Mouse (Mus musculus) megakaryocyte progenitor cell, adult 5-6 weeks (primary cell): ENCODE results near the gene Slc45a2. TPM values are rescaled to one million over a fixed set of nuclear protein-coding genes. Genes with fewer than 3 reads are reported as not detected.

Experiments
- ATAC-seq: replicated peaks from 2 replicates; pipeline ENCODE4 v1.8.0; 2016; ENCODE audit warnings: mild to moderate bottlenecking, moderate TSS enrichment, inconsistent platforms; ENCODE audit not compliant: poor library complexity
- total RNA-seq, 2 experiments: library from RNA; stranded (forward) in 1 of 2; stranded (reverse) in 1 of 2; fragments of 157-497, 149-512 nt in 1 of 2; fragments of 200-1000 nt in 1 of 2; gene quantifications; 2 replicates each; pipeline versions ENCODE4 v1.2.3 to v1.2.4; 2015 to 2017

The Slc45a2 gene
- total RNA-seq, 2 experiments from 2014 or later, result not detected

- ATAC-seq, result peak; percentile 37; the same call in 1 of the 2 replicates
These were observed 64.3 kb downstream of the Slc45a2 start, which contains the start of gene Adamts12 for GRCm38 (mm10) chr15:11064558-11065411. Gene Adamts12, plus strand, starts transcription at chr15:11064790.

GRCm38 (mm10) chr15:11065528-11066171 is 65.1 kb downstream of the Slc45a2 start:
- no peak for ATAC-seq

- no peak for ATAC-seq
These were observed 65.8 kb downstream of the Slc45a2 start for GRCm38 (mm10) chr15:11066299-11066698.

- ATAC-seq, result no peak
These were observed 67.4 kb downstream of the Slc45a2 start for GRCm38 (mm10) chr15:11067891-11068290.

GRCm38 (mm10) chr15:11075726-11076361 is 75.3 kb downstream of the Slc45a2 start:
- ATAC-seq, result no peak

Other genes with a start within 250 kb of the Slc45a2 start
- not detected in 2 replicates for gene C1qtnf3, start 48.4 kb upstream of the Slc45a2 start, total RNA-seq (2015)
- not detected in 2 replicates for gene C1qtnf3, start 48.4 kb upstream of the Slc45a2 start, total RNA-seq (2017)
- gene Amacr, start 19.0 kb upstream of the Slc45a2 start, total RNA-seq (2015), result 2.6 and 2.8 TPM in 2 replicates
- 2.0 and 3.3 TPM in 2 replicates for gene Amacr, start 19.0 kb upstream of the Slc45a2 start, total RNA-seq (2017)
- not detected in 2 replicates for gene Rxfp3, start 37.3 kb downstream of the Slc45a2 start, total RNA-seq (2015)
- not detected in 2 replicates for gene Rxfp3, start 37.3 kb downstream of the Slc45a2 start, total RNA-seq (2017)
- gene Adamts12, start 64.1 kb downstream of the Slc45a2 start, total RNA-seq (2015), result 0.02 and 0.05 TPM in 2 replicates
- 0.41 TPM in 1 of 2 replicates, not detected in the other for gene Adamts12, start 64.1 kb downstream of the Slc45a2 start, total RNA-seq (2017)